Mouse (Mus musculus): ENCODE data around the gene Selenoi. TPM values are rescaled to one million over a fixed set of nuclear protein-coding genes. Genes with fewer than 3 reads are reported as not detected.

The Selenoi gene
- polyA plus RNA-seq, 1 experiment from 2014 or later: 15.5 TPM

- ATAC-seq (ENCODE audit: extremely low read depth, insufficient number of reproducible peaks, low FRiP score, low TSS enrichment): no peak
- Histone ChIP-seq H3K9ac (no peak overlapping the region), H3K4me2 (no peak overlapping the region), H3K4me1 (no peaks in the 10 kb centered on the region), H3K27ac (replicated peaks) (no peak overlapping the region), H3K4me3 (no peak overlapping the region), H3K36me3 (no peaks in the 10 kb centered on the region), H3K9me3 (no peaks in the 10 kb centered on the region), H3K27me3 (replicated peaks) (peaks cover 14% of the 10 kb centered on the region)
- WGBS: 50% methylated on average over 3 of the region's 3 CpGs
Observed at GRCm38 (mm10) chr5:30278952-30279351, 46.6 kb downstream of the Selenoi start.

- Histone ChIP-seq H3K27me3 (replicated peaks) (peaks cover 14% of the 10 kb centered on the region), H3K9ac (no peak overlapping the region), H3K4me2 (no peak overlapping the region), H3K4me3 (no peak overlapping the region), H3K36me3 (no peaks in the 10 kb centered on the region), H3K9me3 (no peaks in the 10 kb centered on the region), H3K4me1 (no peaks in the 10 kb centered on the region), H3K27ac (replicated peaks) (no peak overlapping the region)
- 77% methylated on average over 4 of the region's 4 CpGs for WGBS
- no peak for ATAC-seq (ENCODE audit: extremely low read depth, insufficient number of reproducible peaks, low FRiP score, low TSS enrichment)
Observed at GRCm38 (mm10) chr5:30279446-30279845, 47.1 kb downstream of the Selenoi start.

GRCm38 (mm10) chr5:30280864-30281263 is 48.5 kb downstream of the Selenoi start:
- peak overlapping the region; percentile 75 for H3K4me2 ChIP-seq
- H3K9me3 ChIP-seq: peaks cover 11% of the 10 kb centered on the region
- H3K4me1 ChIP-seq: no peaks in the 10 kb centered on the region
- no peak for ATAC-seq (ENCODE audit: extremely low read depth, insufficient number of reproducible peaks, low FRiP score, low TSS enrichment)
- H3K27me3 ChIP-seq (replicated peaks): peaks cover 14% of the 10 kb centered on the region
- no peak overlapping the region for H3K27ac ChIP-seq (replicated peaks)
- H3K4me3 ChIP-seq: peak overlapping the region; percentile 51
- H3K36me3 ChIP-seq: no peaks in the 10 kb centered on the region
- H3K9ac ChIP-seq: peak overlapping the region; percentile 70
- WGBS: 44% methylated on average over 9 of the region's 9 CpGs

- Histone ChIP-seq H3K9ac (peak within 1 kb of the TSS; percentile 70), H3K27me3 (replicated peaks) (peaks cover 14% of the 10 kb centered on the region), H3K4me1 (no peaks in the 10 kb centered on the region), H3K9me3 (peaks cover 11% of the 10 kb centered on the region), H3K4me3 (peak within 1 kb of the TSS; percentile 51), H3K4me2 (peak within 1 kb of the TSS; percentile 75), H3K27ac (replicated peaks) (no peak within 1 kb of the TSS), H3K36me3 (no peaks in the 10 kb centered on the region)
- 11% methylated on average over 26 of the region's 26 CpGs for WGBS
- no peak for ATAC-seq (ENCODE audit: extremely low read depth, insufficient number of reproducible peaks, low FRiP score, low TSS enrichment)
Observed at GRCm38 (mm10) chr5:30281291-30281732, 48.9 kb downstream of the Selenoi start, which contains the start of gene Drc1. TSS of gene Drc1 (plus strand) at chr5:30281388.

- WGBS: 80% methylated on average over 10 of the region's 10 CpGs
- no peak overlapping the region for H3K9ac ChIP-seq
- H3K4me3 ChIP-seq: no peak overlapping the region
- H3K4me2 ChIP-seq: no peak overlapping the region
- peaks cover 5% of the 10 kb centered on the region for H3K4me1 ChIP-seq
- peaks cover 10% of the 10 kb centered on the region for H3K27me3 ChIP-seq (replicated peaks)
- H3K27ac ChIP-seq (replicated peaks): no peak overlapping the region
- H3K9me3 ChIP-seq: peaks cover 11% of the 10 kb centered on the region
- no peaks in the 10 kb centered on the region for H3K36me3 ChIP-seq
- no peak for ATAC-seq (ENCODE audit: extremely low read depth, insufficient number of reproducible peaks, low FRiP score, low TSS enrichment)
Observed at GRCm38 (mm10) chr5:30285944-30286799, 53.8 kb downstream of the Selenoi start.

- Histone ChIP-seq H3K9ac (no peak overlapping the region), H3K36me3 (no peaks in the 10 kb centered on the region), H3K27me3 (replicated peaks) (0 out of 2 replicates have a peak, but pooled peaks cover under 1% of the 10 kb centered on the region), H3K27ac (replicated peaks) (no peak overlapping the region), H3K9me3 (peaks cover 11% of the 10 kb centered on the region), H3K4me3 (no peak overlapping the region), H3K4me2 (no peak overlapping the region), H3K4me1 (peaks cover 5% of the 10 kb centered on the region)
- WGBS: 59% methylated on average over 9 of the region's 9 CpGs
- ATAC-seq (ENCODE audit: extremely low read depth, insufficient number of reproducible peaks, low FRiP score, low TSS enrichment): no peak
Observed at GRCm38 (mm10) chr5:30287106-30287882, 54.9 kb downstream of the Selenoi start.

Other genes starting within 250 kb of the Selenoi start
- 0.17 and 0.37 TPM in 2 replicates for gene Il6, start 219.5 kb upstream of the Selenoi start, polyA plus RNA-seq (2015; fragmentation: Nextera tagmentation; extraction: Ambion mirVana)
- gene Tyms, start 159.0 kb upstream of the Selenoi start, polyA plus RNA-seq (2015; fragmentation: Nextera tagmentation; extraction: Ambion mirVana): 117 and 127 TPM in 2 replicates
- gene Garem2, start 127.4 kb upstream of the Selenoi start, polyA plus RNA-seq (2015; fragmentation: Nextera tagmentation; extraction: Ambion mirVana): 0.17 and 0.25 TPM in 2 replicates
- not detected in 2 replicates for gene 3110082J24Rik, start 126.5 kb upstream of the Selenoi start, polyA plus RNA-seq (2015; fragmentation: Nextera tagmentation; extraction: Ambion mirVana)
- 212 and 223 TPM in 2 replicates for gene Hadha, start 77.4 kb upstream of the Selenoi start, polyA plus RNA-seq (2015; fragmentation: Nextera tagmentation; extraction: Ambion mirVana)
- gene Hadhb, start 77.3 kb upstream of the Selenoi start, polyA plus RNA-seq (2015; fragmentation: Nextera tagmentation; extraction: Ambion mirVana): 318 and 345 TPM in 2 replicates
- gene Adgrf3, start 26.9 kb upstream of the Selenoi start, polyA plus RNA-seq (2015; fragmentation: Nextera tagmentation; extraction: Ambion mirVana): 0.19 and 0.78 TPM in 2 replicates
- gene Drc1, start 48.8 kb downstream of the Selenoi start, polyA plus RNA-seq (2015; fragmentation: Nextera tagmentation; extraction: Ambion mirVana): 0.05 and 0.11 TPM in 2 replicates
- gene Otof, start 229.4 kb downstream of the Selenoi start, polyA plus RNA-seq (2015; fragmentation: Nextera tagmentation; extraction: Ambion mirVana): 0.08 and 0.16 TPM in 2 replicates
- gene 1700001C02Rik, start 233.5 kb downstream of the Selenoi start, polyA plus RNA-seq (2015; fragmentation: Nextera tagmentation; extraction: Ambion mirVana): not detected in 2 replicates

All from heart, embryonic 13.5 days (tissue).